Mouse (Mus musculus) adrenal gland, postnatal 0 days (tissue): ENCODE measurements around the gene Ndufb3. TPM values are rescaled to one million over a fixed set of nuclear protein-coding genes. Genes with fewer than 3 reads are reported as not detected.

Experiments
- polyA plus RNA-seq: library from polyadenylated mRNA; unstranded; fragments of >200 nt; fragmentation: Nextera tagmentation; extraction: Ambion mirVana; gene quantifications from 2 replicates; pipeline ENCODE4 v1.2.1, GENCODE M21; 2015

Ndufb3 gene
- polyA plus RNA-seq: 318 and 389 TPM in 2 replicates

DNA sequence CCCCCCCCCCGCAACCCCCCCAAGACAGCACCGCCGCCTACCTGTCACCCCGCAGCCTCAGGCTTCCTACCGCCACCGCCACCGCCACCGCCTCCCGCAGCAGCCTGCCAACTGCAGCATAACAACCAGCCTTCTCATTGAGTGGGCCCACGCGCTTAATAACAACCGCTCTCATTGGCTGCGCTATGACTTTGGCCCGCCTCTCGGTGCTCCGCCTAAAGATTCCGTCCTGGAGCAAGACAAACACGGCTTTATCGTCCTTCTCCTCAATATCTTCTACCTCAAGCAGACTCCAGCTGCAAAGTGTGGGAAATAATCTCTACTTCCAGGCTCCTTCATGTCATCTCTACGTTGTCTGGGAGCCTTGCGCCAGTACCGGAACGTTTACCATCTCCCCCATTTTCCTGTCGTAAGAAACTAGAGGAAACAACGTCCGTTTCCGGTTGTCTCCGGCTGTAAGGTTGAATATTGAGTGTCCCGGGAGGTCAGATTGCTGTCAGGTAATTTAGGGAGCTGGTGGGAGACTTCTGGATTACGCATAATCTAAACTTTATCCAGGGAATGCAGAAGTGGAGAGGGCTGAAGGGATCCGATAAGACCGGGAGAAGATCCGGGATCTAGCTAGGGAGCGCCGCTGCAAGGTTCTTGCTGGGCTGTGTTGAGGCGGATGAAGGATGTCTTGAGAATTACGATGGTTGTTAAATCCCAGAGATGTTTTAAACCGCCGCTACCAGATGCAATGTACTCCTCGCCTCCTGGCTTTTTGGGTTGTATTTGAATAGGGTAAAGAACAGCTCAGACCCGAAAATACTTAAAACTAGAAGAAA is at the start of gene Ndufb3, which contains the start of gene Fam126b:
Gene Ndufb3 (plus strand): TSS at position 214 of the 827 bp plus-strand sequence.
Gene Fam126b (minus strand): TSS at position 153 of the 827 bp plus-strand sequence.

Other genes starting within 250 kb of the Ndufb3 start
- gene Bzw1, start 193.5 kb upstream of the Ndufb3 start, polyA plus RNA-seq: 189 and 235 TPM in 2 replicates
- 174 and 183 TPM in 2 replicates for gene Clk1, start 162.3 kb upstream of the Ndufb3 start, polyA plus RNA-seq
- gene Nif3l1, start 141.2 kb upstream of the Ndufb3 start, polyA plus RNA-seq: 26.0 and 27.2 TPM in 2 replicates
- gene Ppil3, start 140.9 kb upstream of the Ndufb3 start, polyA plus RNA-seq: 53.6 and 69.5 TPM in 2 replicates
- gene Orc2, start 81.3 kb upstream of the Ndufb3 start, polyA plus RNA-seq: 17.7 and 24.5 TPM in 2 replicates
- gene Fam126b, start 61 bp upstream of the Ndufb3 start, polyA plus RNA-seq: 5.1 and 5.6 TPM in 2 replicates
- 0.27 TPM in 1 of 2 replicates, not detected in the other for gene Als2cr12, start 109.6 kb downstream of the Ndufb3 start, polyA plus RNA-seq
- gene Cflar, start 125.1 kb downstream of the Ndufb3 start, polyA plus RNA-seq: 47.1 and 62.6 TPM in 2 replicates
- 15.5 and 27.8 TPM in 2 replicates for gene Casp8, start 209.0 kb downstream of the Ndufb3 start, polyA plus RNA-seq